Mouse (Mus musculus): Measurements from ENCODE around the gene A530016L24Rik.
A peak's percentile ranks its signal among the peaks of the same experiment; 100 is the strongest.

A530016L24Rik gene

GRCm38 (mm10) chr12:112503003-112503771 lies 13.9 kb downstream of the A530016L24Rik start:
- DNase-seq (ENCODE audit: low spot score in 2 of 2), result no peak

- no peak for DNase-seq (ENCODE audit: low spot score in 2 of 2)
These were observed 17.0 kb downstream of the A530016L24Rik start for GRCm38 (mm10) chr12:112506267-112506666.

DNA sequence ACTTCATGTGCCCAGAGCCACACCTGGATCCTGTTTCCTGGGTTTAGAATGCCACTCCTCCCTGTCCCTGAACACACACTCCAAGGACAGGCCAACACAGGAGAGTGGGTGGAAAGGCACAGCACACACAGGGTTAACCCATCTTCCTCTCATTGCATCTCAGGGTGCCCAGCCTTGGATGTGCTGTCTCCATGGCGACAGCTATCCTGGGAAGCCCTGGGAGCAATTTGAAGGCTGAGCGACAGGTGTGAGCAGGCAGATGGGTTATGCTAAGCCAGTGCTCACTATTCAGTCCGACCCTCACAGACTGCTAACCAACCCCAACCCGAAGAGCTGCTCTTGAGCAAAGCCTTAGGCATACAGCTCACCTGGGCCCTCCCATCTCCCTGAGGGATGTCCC lies 18.0 kb downstream of the A530016L24Rik start:
- DNase-seq (ENCODE audit: low spot score in 2 of 2), result no peak

GRCm38 (mm10) chr12:112507984-112508383 lies 18.7 kb downstream of the A530016L24Rik start:
- no peak for DNase-seq (ENCODE audit: low spot score in 2 of 2)

- no peak for DNase-seq (ENCODE audit: low spot score in 2 of 2)
These were observed 21.1 kb downstream of the A530016L24Rik start for GRCm38 (mm10) chr12:112510365-112510732.

DNA sequence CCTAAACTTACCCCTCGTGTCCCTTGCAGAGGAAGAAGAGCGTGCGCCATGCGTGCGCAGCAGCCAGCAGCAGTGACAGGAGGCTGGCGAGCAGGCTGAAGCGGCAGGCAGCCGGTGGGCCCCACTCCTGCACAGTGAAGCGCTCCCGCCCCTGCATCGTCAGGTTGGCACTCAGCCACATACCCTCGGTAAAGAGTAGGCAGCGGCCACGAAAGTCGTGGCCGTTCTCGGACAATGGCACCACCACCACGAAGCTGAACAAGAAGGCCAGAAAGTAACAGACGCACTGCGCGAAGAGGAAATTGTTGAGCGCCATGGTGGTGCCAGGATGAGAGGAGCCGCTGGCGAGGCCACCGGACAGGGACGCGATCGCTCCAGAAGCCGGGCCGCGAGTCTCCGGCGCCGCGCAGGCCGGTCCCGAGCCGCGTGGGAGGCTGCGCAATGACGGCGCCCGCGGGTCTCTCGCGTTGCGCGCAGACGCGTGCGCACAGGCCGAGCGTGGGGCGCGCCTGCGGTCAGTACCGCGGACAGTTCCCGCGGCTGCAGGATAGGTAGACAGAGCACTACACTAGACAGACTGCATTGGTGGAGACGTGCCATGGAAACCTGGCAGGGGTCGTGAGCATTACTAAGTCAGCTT lies 21.6 kb downstream of the A530016L24Rik start:
- peak; percentile 68 to 72 for DNase-seq (ENCODE audit: low spot score in 2 of 2)

- no peak for DNase-seq (ENCODE audit: low spot score in 2 of 2)
These were observed 25.6 kb downstream of the A530016L24Rik start for GRCm38 (mm10) chr12:112514897-112515296.

- DNase-seq (ENCODE audit: low spot score in 2 of 2), result no peak
These were observed 27.6 kb downstream of the A530016L24Rik start, which contains the start of gene Tmem179 for GRCm38 (mm10) chr12:112516697-112517337. Gene Tmem179, minus strand, starts transcription at chr12:112516747.

GRCm38 (mm10) chr12:112518105-112518504 lies 28.9 kb downstream of the A530016L24Rik start:
- no peak for DNase-seq (ENCODE audit: low spot score in 2 of 2)

- no peak for DNase-seq (ENCODE audit: low spot score in 2 of 2)
These were observed 44.5 kb downstream of the A530016L24Rik start for GRCm38 (mm10) chr12:112533758-112534157.

GRCm38 (mm10) chr12:112537233-112537632 lies 48.0 kb downstream of the A530016L24Rik start:
- DNase-seq (ENCODE audit: low spot score in 2 of 2), result no peak

DNA sequence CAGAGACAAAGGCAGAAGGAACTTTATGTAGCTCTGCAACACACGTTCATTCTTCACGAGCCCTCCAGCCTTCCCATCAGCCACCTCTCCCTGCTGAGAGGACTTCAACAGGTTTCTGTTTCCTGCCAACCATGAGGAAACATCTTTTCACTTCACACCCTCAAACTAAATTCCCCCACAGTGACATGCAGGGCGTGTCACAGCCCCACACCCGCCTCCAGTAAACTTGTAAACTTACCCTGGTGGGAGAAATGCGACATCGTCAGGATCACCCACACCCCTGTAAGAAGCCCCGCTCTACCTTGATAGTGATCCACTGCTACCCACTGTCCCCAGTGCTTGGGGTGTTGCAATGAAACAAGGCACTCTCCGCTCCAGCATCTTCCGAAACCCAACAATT lies 49.1 kb downstream of the A530016L24Rik start:
- no peak for DNase-seq (ENCODE audit: low spot score in 2 of 2)

DNA sequence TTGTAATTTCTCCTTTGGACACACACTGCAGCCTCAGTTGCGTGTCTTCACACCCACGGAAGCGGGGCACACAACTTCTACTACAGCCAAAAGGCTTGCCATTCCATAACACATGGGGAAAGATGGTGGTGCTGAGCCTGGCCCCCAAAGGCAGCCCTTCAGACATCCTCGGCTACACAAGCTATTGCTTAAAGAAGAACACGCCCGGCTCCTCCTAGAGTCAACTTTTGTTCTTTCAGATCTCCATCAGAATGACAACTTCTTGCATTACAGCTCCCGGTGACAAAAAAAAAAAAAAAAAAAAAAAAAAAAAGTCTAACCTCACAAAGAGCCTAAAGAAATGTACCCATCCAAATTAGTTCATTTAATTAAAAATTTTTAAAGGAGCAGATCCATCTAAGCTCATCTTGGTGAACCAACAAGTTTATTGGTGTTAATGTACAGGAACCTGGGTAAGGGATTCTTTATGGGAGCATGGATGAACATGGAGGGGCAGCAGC lies 50.3 kb downstream of the A530016L24Rik start:
- DNase-seq (ENCODE audit: low spot score in 2 of 2), result no peak

- DNase-seq (ENCODE audit: low spot score in 2 of 2), result no peak
These were observed 51.1 kb downstream of the A530016L24Rik start for GRCm38 (mm10) chr12:112540321-112540720.

- no peak for DNase-seq (ENCODE audit: low spot score in 2 of 2)
These were observed 52.3 kb downstream of the A530016L24Rik start for GRCm38 (mm10) chr12:112541483-112542091.

DNA sequence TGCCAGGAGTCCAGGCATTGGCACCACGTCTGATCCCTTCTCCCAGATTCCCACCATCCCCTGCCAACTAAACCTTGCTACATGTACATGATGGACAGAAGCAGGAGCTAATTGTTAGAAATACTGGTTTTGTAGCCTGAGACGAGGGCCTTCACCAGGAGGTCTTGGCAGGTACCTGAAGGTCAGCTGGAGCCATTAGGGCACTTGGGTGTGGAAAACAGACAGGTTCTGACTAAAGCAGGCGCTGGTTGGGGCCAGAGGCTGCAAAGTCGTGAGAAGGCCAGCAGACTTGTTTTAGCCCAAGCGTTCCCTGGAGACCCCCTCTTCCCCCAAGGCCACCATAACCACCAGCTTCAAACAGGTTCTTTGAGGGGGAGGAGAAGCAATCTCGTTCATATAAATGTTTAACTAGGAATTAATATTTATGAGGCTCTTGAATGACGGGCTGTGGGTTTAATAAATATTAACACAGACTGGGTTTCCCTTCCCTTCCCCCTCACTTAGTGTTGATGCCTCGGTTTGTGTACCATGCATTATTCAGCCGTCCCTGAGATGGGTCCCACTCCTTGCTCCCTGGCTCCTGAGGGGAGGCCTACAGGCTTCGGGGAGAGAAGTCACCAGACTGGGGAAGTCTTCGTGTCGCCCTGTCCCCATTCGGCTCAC lies 53.1 kb downstream of the A530016L24Rik start:
- DNase-seq (ENCODE audit: low spot score in 2 of 2), result no peak

DNA sequence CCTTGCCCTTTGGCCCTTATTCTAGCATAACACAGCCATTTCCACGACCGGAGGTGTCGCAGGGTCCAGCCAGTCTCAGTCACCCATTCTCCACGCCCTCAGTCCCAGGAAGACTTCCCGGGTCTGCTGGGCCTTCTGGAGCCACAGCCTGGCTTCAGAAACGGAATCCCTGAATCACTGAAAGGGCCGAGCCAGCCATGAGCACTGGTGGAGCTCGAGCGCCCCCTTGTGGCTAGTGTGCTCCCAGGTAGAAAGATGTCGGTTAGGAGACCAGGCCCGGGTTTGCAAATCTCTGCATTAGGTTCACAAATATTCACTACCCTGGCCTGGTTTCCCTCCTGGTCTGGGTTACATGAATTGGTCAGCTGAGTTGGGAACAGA lies 53.7 kb downstream of the A530016L24Rik start:
- DNase-seq (ENCODE audit: low spot score in 2 of 2), result peak; percentile 78 to 82

DNA sequence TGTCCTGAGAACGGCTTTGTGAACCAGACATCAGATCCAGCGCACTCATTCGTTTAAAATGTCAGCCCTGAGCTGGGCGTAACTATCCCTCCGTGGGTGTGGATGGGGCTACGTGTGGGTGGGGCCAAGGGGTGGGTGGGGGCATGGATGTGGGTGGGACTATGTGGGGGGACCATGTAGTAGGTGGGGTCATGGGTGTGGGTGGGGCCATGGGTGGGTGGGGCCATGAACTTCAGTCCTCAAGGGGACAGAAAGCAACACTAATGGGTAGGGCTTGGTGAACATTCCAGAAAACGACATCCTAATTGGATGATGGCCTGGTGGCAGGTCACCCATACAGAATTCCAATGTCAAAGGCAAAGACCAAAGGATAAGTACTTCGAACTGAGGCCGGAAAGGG lies 54.7 kb downstream of the A530016L24Rik start:
- DNase-seq (ENCODE audit: low spot score in 2 of 2), result no peak

- no peak for DNase-seq (ENCODE audit: low spot score in 2 of 2)
These were observed 55.9 kb downstream of the A530016L24Rik start for GRCm38 (mm10) chr12:112544946-112545701.

DNA sequence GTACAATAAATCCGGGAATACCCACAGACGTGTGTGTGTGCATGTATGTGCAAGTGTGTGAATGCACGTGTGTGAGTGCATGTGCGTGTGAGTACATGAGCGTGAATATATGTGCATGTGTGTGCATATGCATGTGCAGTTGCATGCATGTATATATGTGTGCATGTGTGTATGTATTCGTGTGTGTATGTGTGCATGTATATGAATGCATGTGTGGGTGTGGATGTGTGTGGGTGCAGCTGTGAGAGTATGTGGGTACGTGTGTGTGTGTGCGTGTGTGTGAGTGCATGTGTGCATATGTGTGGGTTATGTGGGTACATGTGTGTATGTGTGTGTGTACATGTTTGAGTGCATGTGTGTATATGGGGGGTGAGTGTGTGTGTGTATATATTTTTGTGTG lies 56.9 kb downstream of the A530016L24Rik start:
- no peak for DNase-seq (ENCODE audit: low spot score in 2 of 2)

- DNase-seq (ENCODE audit: low spot score in 2 of 2), result no peak
These were observed 60.0 kb downstream of the A530016L24Rik start for GRCm38 (mm10) chr12:112549287-112549686.

All from right cerebral cortex, postnatal 36 days (tissue).